Mouse (Mus musculus): ENCODE results near the gene Tufm.

The Tufm gene

GRCm38 (mm10) chr7:126501684-126502022, 14.5 kb downstream of the Tufm start:
- DNase-seq = no peak

- DNase-seq = peak; percentile 96
Measured at GRCm38 (mm10) chr7:126502023-126502741, 15.0 kb downstream of the Tufm start.

GRCm38 (mm10) chr7:126502751-126503150, 15.6 kb downstream of the Tufm start:
- no peak for DNase-seq

GRCm38 (mm10) chr7:126503273-126503878, 16.2 kb downstream of the Tufm start, which contains the start of gene Atxn2l:
Gene Atxn2l, minus strand, starts transcription at chr7:126503437.
- peak; percentile 100 for DNase-seq

GRCm38 (mm10) chr7:126504913-126505312, 17.8 kb downstream of the Tufm start:
- no peak for DNase-seq

- DNase-seq = no peak
Measured at GRCm38 (mm10) chr7:126507126-126507778, 20.1 kb downstream of the Tufm start.

GRCm38 (mm10) chr7:126511287-126511686, 24.1 kb downstream of the Tufm start:
- no peak for DNase-seq

GRCm38 (mm10) chr7:126518261-126518941, 31.2 kb downstream of the Tufm start:
- DNase-seq = no peak

- DNase-seq = peak; percentile 74
Measured at GRCm38 (mm10) chr7:126519513-126519912, 32.4 kb downstream of the Tufm start.

- no peak for DNase-seq
Measured at GRCm38 (mm10) chr7:126523316-126523715, 36.2 kb downstream of the Tufm start.

- peak; percentile 37 for DNase-seq
Measured at GRCm38 (mm10) chr7:126528166-126528577, 41.0 kb downstream of the Tufm start.

GRCm38 (mm10) chr7:126533434-126533833, 46.3 kb downstream of the Tufm start:
- DNase-seq = no peak

- DNase-seq = peak; percentile 31
Measured at GRCm38 (mm10) chr7:126535766-126536165, 48.6 kb downstream of the Tufm start.

- DNase-seq = no peak
Measured at GRCm38 (mm10) chr7:126536466-126536865, 49.3 kb downstream of the Tufm start.

GRCm38 (mm10) chr7:126537820-126538585, 50.8 kb downstream of the Tufm start:
- DNase-seq = peak; percentile 19

Data from kidney, postnatal 10 days (tissue).